Mouse (Mus musculus) ES-E14 (cell line): ENCODE results near the gene Ush1g. TPM values are rescaled to one million over a fixed set of nuclear protein-coding genes. Genes with fewer than 3 reads are reported as not detected.

Source experiments
- DNase-seq: peaks from one replicate; pipeline ENCODE4 v3.0.0-alpha.2; 2013; ENCODE audit warnings: low read depth, low spot score
- H3K27ac ChIP-seq: 2 replicates; pipeline ENCODE4 v1.5.1; 2012; ENCODE audit warnings: low read depth, mild to moderate bottlenecking, low read length, moderate library complexity, mixed read lengths; ENCODE audit not compliant: poor library complexity, insufficient read depth, severe bottlenecking
- H3K36me3 ChIP-seq: 2 replicates; pipeline ENCODE4 v1.6.1; 2012; ENCODE audit warnings: mild to moderate bottlenecking, low read length, moderate library complexity, mixed read lengths; ENCODE audit not compliant: control insufficient read depth, poor library complexity, insufficient read depth, severe bottlenecking
- H3K4me1 ChIP-seq, 2 experiments: fragments of 150-350 bp in 1 of 2; sonication (generic) in 1 of 2; 2 replicates each; pipeline ENCODE4 v1.6.1; 2012; ENCODE audit warnings: low read length in 2 of 2, mild to moderate bottlenecking in 1 of 2, mixed read lengths in 1 of 2; ENCODE audit not compliant: control insufficient read depth in 2 of 2, insufficient read depth in 2 of 2, poor library complexity in 1 of 2
- H3K4me3 ChIP-seq, 2 experiments: fragments of 150-350 bp in 1 of 2; sonication (generic) in 1 of 2; 2 replicates each; pipeline ENCODE4 v1.5.1; 2012; ENCODE audit warnings: low read length in 2 of 2, low read depth in 1 of 2, mild to moderate bottlenecking in 1 of 2, mixed read lengths in 1 of 2; ENCODE audit not compliant: insufficient read depth in 1 of 2, poor library complexity in 1 of 2, severe bottlenecking in 1 of 2
- H3K9ac ChIP-seq: 2 replicates; pipeline ENCODE4 v1.6.1; 2012; ENCODE audit warnings: low read depth, mild to moderate bottlenecking, low read length, mixed read lengths; ENCODE audit not compliant: poor library complexity, insufficient read depth, severe bottlenecking
- H3K9me3 ChIP-seq: fragments of 150-350 bp; sonication (generic); 2 replicates; pipeline ENCODE4 v1.6.1; 2012; ENCODE audit warnings: low read depth, mild to moderate bottlenecking, low read length; ENCODE audit not compliant: control insufficient read depth, insufficient read depth
- CHD2 ChIP-seq: IDR thresholded peaks from 2 replicates; pipeline ENCODE4 v1.6.1; 2014; ENCODE audit warnings: mild to moderate bottlenecking, low read depth, low read length, inconsistent platforms
- HCFC1 ChIP-seq: IDR thresholded peaks from 2 replicates; pipeline ENCODE4 v1.6.1; 2012; ENCODE audit warnings: low read length, inconsistent platforms, borderline replicate concordance; ENCODE audit not compliant: insufficient read depth
- MAFK ChIP-seq: IDR thresholded peaks from 2 replicates; pipeline ENCODE4 v1.6.1; 2014; ENCODE audit warnings: mild to moderate bottlenecking, low read depth, low read length, inconsistent platforms; ENCODE audit not compliant: insufficient read depth
- ZC3H11A ChIP-seq: IDR thresholded peaks from 2 replicates; pipeline ENCODE4 v1.6.1; 2012; ENCODE audit warnings: low read depth, mild to moderate bottlenecking, inconsistent platforms, low read length, borderline replicate concordance
- ZNF384 ChIP-seq: IDR thresholded peaks from 2 replicates; pipeline ENCODE4 v1.6.1; 2012; ENCODE audit warnings: low read depth, low read length, inconsistent platforms
- in situ Hi-C, 2 experiments: fragments of 600-800 bp; cut with MboI; formaldehyde crosslinking; loops; one replicate each; pipeline ENCODE4 v1.15.1; 2025; ENCODE audit warnings: low sequenced_read_pairs in 2 of 2, inconsistent platforms in 1 of 2; ENCODE audit not compliant: unreplicated experiment in 2 of 2
- total RNA-seq: library from RNA; depleted of rRNA; stranded (reverse); fragments of 300-350 nt; gene quantifications from 2 replicates; pipeline ENCODE4 v1.2.3, GENCODE M21; 2012

Ush1g gene
- total RNA-seq, 1 experiment, result not detected

GRCm38 (mm10) chr11:115329339-115329738 is 7.5 kb upstream of the Ush1g start:
- in situ Hi-C loops, result no loop called here
- Histone ChIP-seq H3K9ac (no peak overlapping the region), H3K27ac (no peak overlapping the region), H3K36me3 (no peaks in the 10 kb centered on the region), H3K4me3 (no peak overlapping the region), H3K4me1 (peaks cover 0 to 2% of the 10 kb centered on the region in 2 experiments; a peak in 1 of 4 replicates), H3K9me3 (no peaks in the 10 kb centered on the region)
- no peak for TF ChIP-seq MAFK
- no peak for TF ChIP-seq ZNF384
- no peak for TF ChIP-seq ZC3H11A
- no peak for TF ChIP-seq CHD2
- TF ChIP-seq HCFC1, result no peak
- DNase-seq, result no peak

GRCm38 (mm10) chr11:115326730-115327129 is 4.9 kb upstream of the Ush1g start:
- H3K9me3 ChIP-seq, result no peaks in the 10 kb centered on the region
- TF ChIP-seq CHD2 (no peak), MAFK (no peak), ZC3H11A (no peak), HCFC1 (no peak), ZNF384 (no peak)
- peaks cover 0 to 4% of the 10 kb centered on the region in 2 experiments; a peak in 1 of 4 replicates for H3K4me1 ChIP-seq
- DNase-seq, result no peak
- H3K9ac ChIP-seq, result no peak overlapping the region
- H3K36me3 ChIP-seq, result no peaks in the 10 kb centered on the region
- H3K27ac ChIP-seq, result no peak overlapping the region
- in situ Hi-C loops, result no loop called here
- no peak overlapping the region for H3K4me3 ChIP-seq

GRCm38 (mm10) chr11:115323354-115323753 is 1.5 kb upstream of the Ush1g start:
- no peak for DNase-seq
- peak overlapping the region; percentile 12 to 38; a peak in 1 of 4 replicates for H3K4me3 ChIP-seq
- H3K4me1 ChIP-seq, result peaks cover 0 to 10% of the 10 kb centered on the region in 2 experiments; a peak in 1 of 4 replicates
- H3K9ac ChIP-seq, result no peak overlapping the region
- TF ChIP-seq ZC3H11A, result no peak
- TF ChIP-seq HCFC1, result no peak
- no peak for TF ChIP-seq ZNF384
- no peak for TF ChIP-seq MAFK
- TF ChIP-seq CHD2, result no peak
- no peaks in the 10 kb centered on the region for H3K36me3 ChIP-seq
- in situ Hi-C loops, result no loop called here
- H3K27ac ChIP-seq, result no peak overlapping the region
- no peaks in the 10 kb centered on the region for H3K9me3 ChIP-seq

GRCm38 (mm10) chr11:115319704-115320383 is 2.0 kb downstream of the Ush1g start:
- DNase-seq, result no peak
- in situ Hi-C loops, result no loop called here
- no peak for TF ChIP-seq CHD2
- TF ChIP-seq MAFK, result no peak
- TF ChIP-seq HCFC1, result no peak
- no peak for TF ChIP-seq ZNF384
- Histone ChIP-seq H3K9ac (no peak overlapping the region), H3K36me3 (no peaks in the 10 kb centered on the region), H3K4me1 (peaks cover 2 to 9% of the 10 kb centered on the region in 2 experiments; a peak in 1 of 4 replicates), H3K4me3 (peak overlapping the region in 1 of 2 experiments; percentile 41; a peak in 1 of 4 replicates), H3K27ac (no peak overlapping the region), H3K9me3 (no peaks in the 10 kb centered on the region)
